Mouse (Mus musculus): ENCODE measurements around the gene Mllt1.

- TF ChIP-seq ELF1 (IDR thresholded peaks at IDR 0.05; ENCODE audit: low read depth, low read length) (no peak), ZNF384 (IDR thresholded peaks at IDR 0.05; ENCODE audit: low read depth, low read length) (no peak), ZKSCAN1 (IDR thresholded peaks at IDR 0.05; ENCODE audit: low read depth, low read length) (no peak), POLR2AphosphoS2 (IDR thresholded peaks at IDR 0.05; ENCODE audit: low read length) (no peak), CTCF (IDR thresholded peaks at IDR 0.05 in 2 of 3, conservative IDR thresholded peaks at IDR 0.05 in 1 of 3; ENCODE audit: control insufficient read depth in 1 of 3, insufficient read depth in 1 of 3, low read depth in 2 of 3, low read length in 3 of 3, poor library complexity in 1 of 3, severe bottlenecking in 1 of 3) (no peak), GATA1 (IDR thresholded peaks at IDR 0.05; ENCODE audit: low read depth, low read length) (no peak)
Observed at GRCm38 (mm10) chr17:56936731-56937130, 1.5 kb upstream of the Mllt1 start.
